Mouse (Mus musculus): Measurements from ENCODE around the gene Lipm.

The Lipm gene

DNA sequence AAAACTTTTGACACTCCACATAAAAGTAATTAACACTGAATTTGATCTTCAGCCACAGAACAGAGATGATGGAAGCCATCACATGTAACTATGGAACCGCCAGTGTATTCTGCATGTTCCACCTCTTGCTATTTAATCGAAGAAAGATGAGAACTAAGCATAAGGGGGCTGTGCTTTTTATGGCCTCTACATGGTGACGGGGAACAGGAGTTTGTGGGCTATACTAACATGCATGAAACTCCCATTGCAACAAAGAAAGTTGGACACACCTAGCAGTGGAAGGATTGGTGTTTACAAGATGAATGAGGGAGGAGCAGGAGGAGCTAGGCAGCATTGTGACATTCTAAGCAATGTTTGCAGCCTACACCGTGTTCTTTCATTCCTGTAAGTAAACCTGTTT, at the start of gene Lipm:
Gene Lipm, plus strand, starts transcription at position 301 of the 400 bp plus-strand sequence.
- DNase-seq (ENCODE audit: low spot score) = no peak

DNA sequence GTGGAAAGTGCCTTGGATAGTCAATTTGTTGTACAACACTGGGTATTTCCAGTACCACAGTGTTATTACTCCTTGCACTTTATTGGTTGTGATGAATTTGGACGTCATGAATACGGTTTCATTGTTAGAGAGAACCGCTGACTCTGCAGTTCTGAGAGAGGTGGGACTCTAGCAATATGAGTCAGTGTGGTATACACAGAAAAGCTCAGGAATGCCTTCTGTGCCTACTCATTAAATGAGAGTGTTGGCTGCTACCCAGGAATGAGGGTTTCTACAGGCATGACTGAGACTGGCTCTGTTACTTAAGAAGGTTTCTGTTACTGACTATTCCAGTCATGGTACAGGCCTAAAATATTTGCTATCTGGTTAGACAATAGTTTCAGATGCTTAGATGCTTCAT, 49.2 kb upstream of the Lipm start:
- DNase-seq (ENCODE audit: low spot score) = no peak

GRCm38 (mm10) chr19:34063547-34063946, 37.2 kb upstream of the Lipm start:
- DNase-seq (ENCODE audit: low spot score) = no peak

DNA sequence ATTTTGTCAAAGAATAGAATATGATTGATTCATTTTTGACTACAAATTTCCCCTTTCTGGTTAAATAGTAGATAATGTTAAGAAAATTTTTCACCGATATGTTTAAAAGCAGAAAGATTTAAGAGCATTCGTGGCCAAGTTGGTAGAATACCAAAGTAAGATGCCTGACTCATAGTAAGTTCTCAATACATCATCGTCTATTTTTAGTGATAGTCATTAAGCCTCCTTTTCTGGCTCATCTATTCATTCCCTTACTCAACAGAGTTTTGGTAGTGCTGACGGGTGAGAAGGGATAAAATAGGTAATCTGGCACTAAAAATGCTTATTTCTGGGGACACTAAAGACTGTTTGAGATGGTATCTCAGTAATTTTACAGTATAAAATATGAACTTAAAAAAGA, 36.7 kb upstream of the Lipm start:
- no peak for DNase-seq (ENCODE audit: low spot score)

DNA sequence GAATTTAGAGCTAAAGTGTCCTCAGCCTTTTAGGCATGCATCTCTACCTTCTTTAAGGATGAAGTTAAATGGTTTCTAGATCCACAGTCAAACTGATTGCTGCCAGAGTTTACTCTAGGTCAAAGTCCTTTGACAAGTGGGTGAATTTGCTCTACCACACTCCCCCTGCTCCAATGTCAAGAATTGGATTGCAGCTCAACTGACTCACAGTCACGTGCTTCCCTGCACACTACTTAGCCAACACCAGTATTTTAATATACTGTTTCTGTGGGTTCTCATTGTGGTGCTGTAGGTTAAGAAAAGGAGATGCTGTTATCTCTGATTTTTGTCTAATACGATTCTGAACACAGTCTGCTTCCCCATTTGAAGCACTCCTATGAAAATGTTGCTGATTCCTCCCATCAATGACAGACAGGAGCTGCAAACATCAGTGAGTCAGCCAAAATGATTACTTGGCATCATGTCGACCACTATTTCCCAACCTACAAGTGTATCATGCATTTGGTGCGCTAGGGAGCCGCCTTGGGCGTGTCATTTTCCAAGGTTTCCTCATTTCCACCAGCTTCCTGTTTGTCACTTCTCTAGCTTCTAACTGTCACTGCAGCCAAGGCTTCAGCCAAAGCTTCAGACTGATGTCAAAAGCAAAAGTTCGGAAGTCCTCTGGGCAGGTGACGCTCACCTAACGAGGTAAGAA, 33.8 kb upstream of the Lipm start, which contains the start of gene Lipn:
Gene Lipn, plus strand, starts transcription at position 580 of the 694 bp plus-strand sequence.
- no peak for DNase-seq (ENCODE audit: low spot score)

DNA sequence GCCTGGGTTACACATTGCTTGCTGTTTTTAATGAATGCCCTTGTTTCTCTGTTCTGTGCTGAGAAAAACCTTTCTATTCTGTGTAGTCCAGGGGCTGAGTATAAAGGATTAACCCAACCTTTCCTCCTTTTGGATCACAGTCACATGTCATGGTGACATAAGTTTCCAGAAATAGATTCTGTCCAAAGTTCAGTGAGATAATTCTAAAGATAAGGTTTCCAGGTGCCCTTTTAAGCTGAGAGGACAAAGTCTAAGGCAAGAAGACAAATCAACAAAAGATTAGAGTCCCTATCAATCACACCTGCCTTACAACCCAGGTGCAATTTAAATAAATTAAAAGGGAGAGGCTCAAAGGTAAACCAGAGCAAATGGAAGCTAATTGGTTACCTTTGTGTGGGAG, 26.5 kb upstream of the Lipm start:
- DNase-seq (ENCODE audit: low spot score) = no peak

- DNase-seq (ENCODE audit: low spot score) = no peak
Observed at GRCm38 (mm10) chr19:34078130-34078529, 22.6 kb upstream of the Lipm start.

DNA sequence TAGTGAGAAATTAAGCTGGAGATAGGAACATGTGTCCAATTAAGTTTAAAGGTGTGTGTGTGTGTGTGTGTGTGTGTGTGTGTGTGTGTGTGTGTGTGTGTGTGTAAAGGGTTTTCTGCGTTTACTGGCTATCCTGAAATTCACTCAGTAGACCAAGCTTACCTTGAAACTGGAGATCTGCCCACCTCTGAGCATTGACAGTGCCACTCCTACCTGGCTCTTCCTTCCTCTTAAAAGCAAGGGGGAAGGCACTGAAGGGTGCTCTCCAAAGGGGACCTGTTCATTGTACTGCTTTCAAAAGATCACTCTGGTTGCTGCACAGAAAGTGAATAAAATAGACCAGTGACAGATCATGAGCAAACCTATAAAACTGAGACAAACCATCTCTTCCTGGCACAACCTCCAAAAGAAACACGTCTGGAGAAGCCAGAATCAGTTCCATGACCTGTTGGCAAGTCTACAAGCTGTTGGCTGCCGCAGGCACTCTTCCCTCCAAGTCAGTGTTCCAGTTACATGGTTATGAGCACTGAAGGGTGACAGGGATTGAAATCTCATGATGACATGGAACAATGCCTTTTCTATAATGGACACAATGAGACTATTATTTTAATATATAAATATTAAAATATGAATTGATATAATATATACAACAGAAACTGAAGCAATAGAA, 11.6 kb upstream of the Lipm start:
- no peak for DNase-seq (ENCODE audit: low spot score)

- no peak for DNase-seq (ENCODE audit: low spot score)
Observed at GRCm38 (mm10) chr19:34095381-34095780, 5.4 kb upstream of the Lipm start.

DNA sequence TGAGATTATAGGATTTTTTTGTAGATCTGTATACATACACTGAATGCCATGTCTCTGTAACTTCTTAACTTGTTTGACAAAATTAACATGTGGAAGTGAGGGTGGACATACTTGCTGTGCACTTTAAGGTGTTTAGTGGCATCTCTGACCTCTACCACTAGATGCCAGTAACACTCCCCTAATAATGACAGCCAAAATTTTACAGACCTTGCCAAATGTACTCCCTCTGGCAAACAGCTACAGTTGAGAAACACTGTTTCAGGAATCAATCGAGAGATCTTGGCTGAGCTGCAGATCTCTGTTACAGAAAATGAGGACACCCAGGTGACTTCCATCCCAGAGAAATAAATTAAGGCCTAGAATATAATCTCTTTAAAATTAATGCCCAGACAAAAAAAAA, 4.5 kb upstream of the Lipm start:
- DNase-seq (ENCODE audit: low spot score) = no peak

GRCm38 (mm10) chr19:34101888-34102287, 1.2 kb downstream of the Lipm start:
- no peak for DNase-seq (ENCODE audit: low spot score)

- DNase-seq (ENCODE audit: low spot score) = no peak
Observed at GRCm38 (mm10) chr19:34104841-34105240, 4.1 kb downstream of the Lipm start.

DNA sequence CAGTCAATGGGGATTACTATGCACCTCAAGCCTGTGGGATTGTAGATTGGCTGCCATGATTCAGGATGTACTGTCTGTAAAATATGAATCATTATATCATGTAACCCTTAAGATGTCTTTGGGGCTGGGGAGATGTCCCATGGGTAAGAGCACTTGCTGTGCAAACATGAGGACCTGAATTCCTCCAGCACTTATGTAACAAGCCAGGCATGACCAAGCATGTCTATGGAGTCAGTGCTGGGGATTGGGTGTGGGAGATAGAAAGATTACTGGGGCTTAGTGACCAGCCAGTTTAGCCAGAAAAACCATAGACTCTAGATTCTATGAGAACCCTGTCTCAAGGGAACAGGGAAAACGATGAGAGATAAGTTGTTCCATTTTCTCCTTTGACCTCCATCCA, 18.4 kb downstream of the Lipm start:
- DNase-seq (ENCODE audit: low spot score) = no peak

- no peak for DNase-seq (ENCODE audit: low spot score)
Observed at GRCm38 (mm10) chr19:34119653-34120052, 18.9 kb downstream of the Lipm start.

- DNase-seq (ENCODE audit: low spot score) = no peak
Observed at GRCm38 (mm10) chr19:34120107-34120731, 19.5 kb downstream of the Lipm start.

GRCm38 (mm10) chr19:34138720-34139430, 38.1 kb downstream of the Lipm start:
- no peak for DNase-seq (ENCODE audit: low spot score)

DNA sequence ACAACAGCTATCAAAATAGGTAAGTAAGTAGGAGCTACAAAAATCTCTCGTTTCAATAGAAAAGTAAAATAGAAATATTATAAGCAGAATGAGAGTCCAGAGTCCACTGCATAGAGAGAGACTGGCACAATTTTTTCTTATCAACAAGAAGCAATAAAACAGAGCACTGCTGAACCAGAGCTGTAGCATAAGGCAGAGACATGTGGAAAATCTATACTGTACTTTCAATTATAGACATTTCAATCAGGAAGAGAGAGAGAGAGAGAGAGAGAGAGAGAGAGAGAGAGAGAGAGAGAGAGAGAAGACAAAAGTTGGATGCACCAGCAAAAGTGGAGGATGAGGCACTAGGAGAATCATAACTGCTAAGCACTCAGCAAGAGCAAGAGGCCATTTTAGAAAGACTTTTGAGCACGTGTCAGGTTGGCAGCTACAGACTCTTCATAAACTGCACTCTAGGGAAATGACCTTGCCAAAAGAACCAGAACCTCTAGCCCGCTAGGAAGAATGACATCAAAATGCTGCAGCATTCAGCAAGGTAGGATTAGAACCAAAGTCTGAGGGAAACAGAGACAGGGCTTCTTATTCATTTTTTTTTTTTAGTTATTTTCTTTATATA, 38.8 kb downstream of the Lipm start:
- DNase-seq (ENCODE audit: low spot score) = no peak

GRCm38 (mm10) chr19:34148421-34148820, 47.7 kb downstream of the Lipm start:
- DNase-seq (ENCODE audit: low spot score) = no peak

GRCm38 (mm10) chr19:34151909-34152308, 51.2 kb downstream of the Lipm start:
- no peak for DNase-seq (ENCODE audit: low spot score)

GRCm38 (mm10) chr19:34153263-34154144, 52.8 kb downstream of the Lipm start:
- no peak for DNase-seq (ENCODE audit: low spot score)

- no peak for DNase-seq (ENCODE audit: low spot score)
Observed at GRCm38 (mm10) chr19:34162693-34163092, 62.0 kb downstream of the Lipm start.
